In genomic region chr13:40938485-40939357, GRCm38 (mm10) we compare ENCODE assay signal across 10 mouse cellular contexts.
A peak's percentile ranks its signal among the peaks of the same experiment; 100 is the strongest.
DNase-seq lines count a peak whose midpoint lies in the region; ATAC-seq and TF ChIP-seq lines count a peak whose summit lies in the region.
"Had no signal": no experiment of that assay in that cellular context is flagged by ENCODE, and none has a peak within 500 bp of the region (broad histone marks: within the 10 kb centered on the region; RNA-seq: fewer than 3 reads in every experiment).

No protein-coding gene starts in this region.

- H3K27me3 ChIP-seq in liver, postnatal 0 days (ENCODE audit: insufficient read depth, low read length) = no peaks in the 10 kb centered on the region
- H3K27me3 ChIP-seq in neural tube, embryonic 15.5 days (replicated peaks) = no peaks in the 10 kb centered on the region
- H3K27me3 ChIP-seq: midbrain, embryonic 13.5 days had no signal

- no peaks in the 10 kb centered on the region for H3K36me3 ChIP-seq in liver, postnatal 0 days (replicated peaks; ENCODE audit: insufficient read depth, low read length)
- no peaks in the 10 kb centered on the region for H3K36me3 ChIP-seq in neural tube, embryonic 15.5 days
- H3K36me3 ChIP-seq: midbrain, embryonic 13.5 days had no signal

- 66% methylated on average over 11 of the region's 11 CpGs for whole genome bisulfite sequencing in liver, postnatal 0 days (ENCODE audit: insufficient replicate concordance)
- 76% methylated on average over 11 of the region's 11 CpGs for WGBS in neural tube, embryonic 15.5 days

- H3K4me1 ChIP-seq in liver, postnatal 0 days (ENCODE audit: insufficient read depth) = peaks cover 12% of the 10 kb centered on the region; the same call in 1 of the 2 replicates
- H3K4me1 ChIP-seq in neural tube, embryonic 15.5 days = 0 out of 2 replicates have a peak, but pooled peaks cover 2% of the 10 kb centered on the region
- H3K4me1 ChIP-seq: midbrain, embryonic 13.5 days had no signal

- TF ChIP-seq CTCF in liver, postnatal 0 days (IDR thresholded peaks at IDR 0.05; ENCODE audit: low read depth) = no peak

- no peak for TF ChIP-seq EP300 in liver, postnatal 0 days (IDR thresholded peaks at IDR 0.05; ENCODE audit: low read depth)

- intact Hi-C loops in heart, postnatal 25 days (cut with DNase I) = loop anchor here (2.0 kb wide), 1 partner anchor 16 kb away; no protein-coding TSS in a partner anchor

- peak; percentile 90 for DNase-seq in heart, adult 11 months
- DNase-seq in heart, postnatal 25 days (ENCODE audit: low spot score) = no peak
- DNase-seq in brain, adult 2 months (ENCODE audit: low read depth, low spot score) = peak; percentile 40
- DNase-seq in heart, adult 8-10 months (ENCODE audit: low spot score) = peak; percentile 35
- DNase-seq in liver, postnatal 0 days = peak; percentile 38
- no peak for DNase-seq in natural killer cell, adult 2 months (ENCODE audit: low spot score in 2 of 2)
- no peak for DNase-seq in urinary bladder, postnatal 10 days (ENCODE audit: low spot score)

- ATAC-seq in liver, postnatal 0 days = peak; percentile 75
- ATAC-seq in neural tube, embryonic 15.5 days (ENCODE audit: low FRiP score) = no peak
- ATAC-seq: intestine, postnatal 0 days; midbrain, embryonic 13.5 days had no signal

- H3K9me3 ChIP-seq in liver, postnatal 0 days (ENCODE audit: low read length) = no peaks in the 10 kb centered on the region
- H3K9me3 ChIP-seq in neural tube, embryonic 15.5 days (replicated peaks) = no peaks in the 10 kb centered on the region
- H3K9me3 ChIP-seq: midbrain, embryonic 13.5 days had no signal

- no peak overlapping the region for H3K4me3 ChIP-seq in liver, postnatal 0 days (ENCODE audit: low read depth, low read length)
- no peak overlapping the region for H3K4me3 ChIP-seq in neural tube, embryonic 15.5 days (replicated peaks)
- H3K4me3 ChIP-seq: midbrain, embryonic 13.5 days had no signal

- peak overlapping the region; percentile 51; the same call in 1 of the 2 replicates for H3K27ac ChIP-seq in liver, postnatal 0 days (ENCODE audit: low read depth)
- no peak overlapping the region for H3K27ac ChIP-seq in neural tube, embryonic 15.5 days (replicated peaks)
- H3K27ac ChIP-seq: midbrain, embryonic 13.5 days had no signal

- H3K4me2 ChIP-seq in liver, postnatal 0 days (ENCODE audit: low read depth, low read length) = no peak overlapping the region
- H3K4me2 ChIP-seq in neural tube, embryonic 15.5 days = no peak overlapping the region
- H3K4me2 ChIP-seq: midbrain, embryonic 13.5 days had no signal

- no peak overlapping the region for H3K9ac ChIP-seq in liver, postnatal 0 days (replicated peaks)
- no peak overlapping the region for H3K9ac ChIP-seq in neural tube, embryonic 15.5 days (replicated peaks)
- H3K9ac ChIP-seq: midbrain, embryonic 13.5 days had no signal

Comparison
In these comparisons a context has a peak if more than half of its experiments do, and no peak if none do; other contexts are left out.
1. DNase-seq: peak in heart, adult 11 months (single experiment), brain, adult 2 months (single experiment), heart, adult 8-10 months (single experiment) and liver, postnatal 0 days (single experiment); none in heart, postnatal 25 days (single experiment), natural killer cell, adult 2 months (0 of 2) and urinary bladder, postnatal 10 days (single experiment).